Mouse (Mus musculus) cerebellum, postnatal 10 days (tissue): ENCODE results near the gene Cdk17.

Experiments used
- DNase-seq, 2 experiments: peaks; one replicate each; pipeline ENCODE4 v3.0.0; 2021; ENCODE audit warnings: mixed read lengths in 2 of 2

The Cdk17 gene

DNA sequence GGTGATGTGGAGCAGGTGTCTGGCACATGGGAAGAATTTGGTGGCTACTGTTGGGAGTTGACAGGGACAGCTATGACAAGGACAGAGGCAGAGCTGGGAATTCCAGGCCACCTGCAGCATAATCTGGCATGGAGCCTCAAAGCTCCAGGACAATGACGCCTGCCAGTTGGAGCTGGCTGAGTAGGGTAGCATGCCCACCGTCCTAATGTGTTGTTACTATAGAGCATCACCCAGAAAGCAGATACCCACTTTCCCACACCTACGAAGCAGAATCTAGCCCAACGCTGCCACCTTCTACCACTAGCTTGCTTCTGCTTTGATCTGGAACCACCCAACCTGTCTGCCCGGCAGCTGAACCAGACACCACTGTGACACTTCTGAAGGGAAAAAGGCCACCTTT lies 103.3 kb downstream of the Cdk17 start:
- DNase-seq, result peak; percentile 61 to 70

DNA sequence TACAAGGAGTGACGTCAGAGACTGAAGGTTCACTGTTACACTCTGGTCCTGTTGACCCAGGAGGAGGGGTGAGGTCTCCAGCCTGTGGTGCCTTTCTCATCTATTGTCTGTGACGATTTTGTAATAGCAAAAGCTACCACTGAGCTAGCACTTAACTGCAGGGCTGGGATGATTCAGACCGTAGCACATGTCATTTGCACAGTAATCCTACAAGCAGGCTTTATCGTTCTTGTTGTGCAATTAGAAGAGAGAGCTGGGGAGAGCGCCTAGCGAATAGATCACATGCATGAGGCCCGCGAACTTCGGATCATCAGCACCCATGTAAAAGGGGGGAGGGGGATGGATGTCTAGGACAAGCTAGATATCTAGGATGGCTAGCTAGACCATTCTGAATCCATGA lies 105.2 kb downstream of the Cdk17 start:
- DNase-seq, result no peak

DNA sequence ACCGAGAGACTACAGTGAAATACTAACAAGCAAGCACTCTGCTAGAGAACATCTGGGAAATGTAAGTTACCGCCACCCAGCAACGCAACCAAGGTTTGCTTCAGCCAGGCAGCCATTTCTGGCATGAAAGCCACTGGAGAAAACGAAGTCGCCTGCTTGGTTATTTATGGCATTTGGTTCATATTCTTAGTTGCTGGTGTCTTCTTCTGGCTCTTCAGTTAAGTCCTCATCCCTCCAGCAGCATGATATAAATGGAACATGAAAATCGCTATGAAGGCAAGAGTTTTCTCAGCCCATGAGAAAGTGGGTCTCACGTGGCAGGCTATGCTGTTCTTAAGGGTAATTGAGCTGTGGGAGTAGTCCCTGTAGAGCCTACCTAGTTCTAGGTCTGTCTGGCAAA lies 105.8 kb downstream of the Cdk17 start:
- no peak for DNase-seq

DNA sequence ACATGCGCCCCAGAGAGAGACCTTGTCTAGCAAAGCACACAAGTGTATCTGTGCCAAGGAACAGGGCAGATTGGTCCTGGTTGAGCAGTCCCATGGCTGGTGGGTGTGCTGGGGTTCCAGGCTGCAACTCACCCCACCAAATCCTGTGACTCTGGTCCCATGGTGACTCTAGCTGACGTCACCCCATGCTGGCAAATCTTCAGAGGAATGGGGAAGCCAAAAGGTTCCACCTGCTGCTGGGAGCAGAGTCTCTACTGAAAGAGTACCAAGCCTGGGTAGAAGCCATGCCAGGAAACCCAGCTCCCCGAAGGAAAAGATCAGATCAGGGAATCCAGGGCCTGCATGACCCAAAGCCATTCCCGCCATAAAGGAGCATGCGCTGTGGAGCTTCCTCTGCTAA lies 106.8 kb downstream of the Cdk17 start:
- DNase-seq, result no peak

DNA sequence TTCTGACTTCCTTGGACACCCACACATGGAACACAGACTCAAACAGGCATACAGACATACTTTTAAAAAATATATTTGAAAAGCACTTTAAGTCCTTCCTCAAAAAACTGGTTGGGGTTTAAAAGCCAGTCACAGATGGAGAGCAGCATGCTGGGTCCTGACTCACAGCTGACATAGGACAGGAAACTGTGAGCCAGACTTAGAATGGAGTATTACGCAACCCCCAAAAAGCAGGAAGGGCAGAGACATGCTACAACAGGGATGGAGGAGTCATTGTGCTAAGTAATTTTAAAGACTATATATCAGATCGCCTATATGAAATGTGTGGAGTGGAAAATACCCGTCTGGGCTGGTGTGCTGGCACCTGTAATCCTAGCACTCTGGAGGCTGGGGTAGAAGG lies 107.7 kb downstream of the Cdk17 start:
- DNase-seq, result no peak

DNA sequence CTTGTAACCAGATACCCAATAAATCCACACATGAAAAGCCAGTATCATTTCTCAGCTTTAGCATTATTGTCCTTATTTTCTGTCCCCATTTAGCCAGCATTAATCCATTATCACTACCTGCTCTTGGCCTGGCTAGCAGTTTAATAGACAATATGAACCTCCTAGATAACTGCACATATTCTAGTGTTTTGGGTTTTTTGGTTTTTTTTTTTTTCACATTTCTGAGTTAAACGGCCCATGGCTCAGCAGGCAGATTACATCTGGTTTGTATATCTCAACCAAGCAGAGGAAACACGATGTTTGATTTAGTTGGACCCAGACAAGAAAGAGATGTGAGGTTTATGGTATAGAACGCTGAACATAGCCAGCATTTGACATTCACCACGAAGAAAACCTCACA lies 109.1 kb downstream of the Cdk17 start:
- DNase-seq, result no peak

DNA sequence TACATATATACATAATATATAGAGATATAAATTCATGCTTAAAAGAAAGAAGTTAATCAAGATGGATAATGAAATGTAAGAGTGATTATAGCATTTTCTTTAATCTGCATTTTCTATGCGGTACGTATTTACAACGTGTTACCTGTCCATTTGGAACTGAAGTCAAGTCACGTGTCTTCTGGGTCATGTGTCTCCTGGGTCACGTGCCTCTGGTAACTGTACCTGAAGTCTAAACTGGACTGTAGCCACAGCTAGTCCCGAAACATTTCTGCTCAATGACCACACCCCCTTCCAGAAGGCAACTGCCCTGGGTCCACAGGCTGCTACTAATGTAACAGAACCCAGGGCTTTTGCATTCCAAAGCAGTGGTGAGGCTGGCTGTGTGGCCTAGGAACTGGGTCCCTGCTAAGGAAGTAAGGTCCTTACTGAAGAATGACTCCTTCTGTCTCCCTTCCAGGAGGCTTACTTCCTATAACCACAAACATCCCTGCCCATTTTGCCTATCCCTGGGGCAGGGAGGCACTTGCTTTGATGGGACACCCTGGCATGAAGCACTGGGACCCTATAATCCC lies 110.3 kb downstream of the Cdk17 start:
- DNase-seq, result no peak

DNA sequence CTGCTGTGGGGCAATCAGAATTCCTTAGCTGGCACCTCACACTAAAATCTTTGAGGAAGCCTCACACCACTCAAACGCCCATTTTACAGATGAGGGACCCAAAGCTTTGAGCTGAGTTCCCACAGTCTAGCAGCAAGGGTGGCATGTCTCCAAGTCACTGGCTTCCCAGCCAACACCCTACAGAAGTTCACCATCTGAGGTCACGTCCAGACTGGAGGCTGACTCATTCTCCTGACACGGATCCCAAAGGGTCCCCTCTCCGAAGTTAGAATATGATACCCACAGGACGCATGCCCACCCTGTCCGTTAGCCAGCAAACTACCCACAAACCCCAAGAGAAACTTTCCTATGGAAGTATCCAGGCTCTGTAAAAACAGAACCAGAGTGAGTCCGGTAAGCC lies 111.2 kb downstream of the Cdk17 start:
- peak in 1 of 2 experiments; percentile 47 for DNase-seq

DNA sequence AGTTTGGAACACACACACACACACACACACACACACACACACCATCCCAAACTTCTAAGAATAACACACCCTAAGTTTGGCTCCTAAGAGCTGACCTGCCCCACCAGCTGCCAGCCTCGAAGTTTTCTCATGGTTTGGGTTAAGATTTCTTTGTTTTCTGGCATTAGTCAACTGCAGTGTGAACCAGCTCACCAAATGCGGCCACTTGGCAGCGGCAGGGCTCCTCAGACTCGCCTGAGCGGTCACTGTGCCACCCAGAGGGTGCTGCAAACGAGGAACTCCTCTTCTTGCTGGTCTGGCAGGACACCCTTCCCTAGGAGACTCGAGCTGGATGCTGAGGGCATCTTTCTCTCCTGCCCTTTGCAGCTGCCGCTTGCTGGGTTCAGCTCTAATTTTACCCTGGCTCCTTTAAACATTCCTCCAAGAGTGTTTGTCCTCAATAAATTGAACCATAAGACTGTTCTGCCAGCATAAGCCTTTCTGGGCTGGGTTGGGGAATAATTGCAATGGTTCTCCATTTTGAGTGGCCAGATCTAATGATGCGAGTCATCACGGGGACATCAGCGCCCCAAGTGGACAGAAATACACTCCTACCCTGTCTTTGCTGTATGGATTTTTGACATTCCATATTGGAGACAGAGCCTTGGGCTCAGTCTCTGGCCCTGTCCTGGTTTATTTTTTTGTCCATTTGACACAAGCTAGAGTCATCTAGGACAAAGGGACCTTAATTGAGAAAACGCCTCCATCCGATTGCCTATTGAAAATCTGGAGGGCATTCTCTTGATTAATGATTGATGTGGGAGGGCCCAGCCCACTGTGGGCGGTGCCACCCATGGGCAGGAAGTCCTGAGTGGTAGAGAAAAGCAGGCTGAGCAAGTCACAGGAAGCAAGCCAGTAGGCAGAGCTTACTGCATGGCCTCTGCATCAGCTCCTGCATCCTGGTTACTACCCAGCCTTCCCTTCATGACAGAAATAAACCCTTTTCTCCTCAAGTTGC lies 112.6 kb downstream of the Cdk17 start:
- peak; percentile 64 to 71 for DNase-seq

DNA sequence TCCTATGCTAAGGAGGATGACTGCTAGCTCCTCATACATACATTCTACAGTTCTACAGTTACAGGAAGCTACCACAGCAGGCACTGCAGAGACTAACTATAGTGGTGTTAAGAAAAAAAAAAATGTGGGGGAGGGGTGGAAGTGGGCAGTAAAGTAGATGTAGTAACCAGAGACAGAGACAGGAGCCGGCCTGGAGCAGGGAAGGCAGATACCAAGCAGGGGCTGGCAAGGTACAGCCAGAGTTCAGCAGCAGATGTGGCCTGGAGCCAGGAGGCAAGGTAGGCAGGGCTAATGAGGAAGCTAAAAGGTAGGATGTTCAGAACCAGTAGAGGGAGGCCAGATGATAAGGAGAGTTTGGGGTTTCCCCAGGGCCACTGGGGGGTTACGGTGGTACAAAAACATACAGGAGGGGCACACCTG lies 113.6 kb downstream of the Cdk17 start:
- peak; percentile 50 to 52 for DNase-seq

DNA sequence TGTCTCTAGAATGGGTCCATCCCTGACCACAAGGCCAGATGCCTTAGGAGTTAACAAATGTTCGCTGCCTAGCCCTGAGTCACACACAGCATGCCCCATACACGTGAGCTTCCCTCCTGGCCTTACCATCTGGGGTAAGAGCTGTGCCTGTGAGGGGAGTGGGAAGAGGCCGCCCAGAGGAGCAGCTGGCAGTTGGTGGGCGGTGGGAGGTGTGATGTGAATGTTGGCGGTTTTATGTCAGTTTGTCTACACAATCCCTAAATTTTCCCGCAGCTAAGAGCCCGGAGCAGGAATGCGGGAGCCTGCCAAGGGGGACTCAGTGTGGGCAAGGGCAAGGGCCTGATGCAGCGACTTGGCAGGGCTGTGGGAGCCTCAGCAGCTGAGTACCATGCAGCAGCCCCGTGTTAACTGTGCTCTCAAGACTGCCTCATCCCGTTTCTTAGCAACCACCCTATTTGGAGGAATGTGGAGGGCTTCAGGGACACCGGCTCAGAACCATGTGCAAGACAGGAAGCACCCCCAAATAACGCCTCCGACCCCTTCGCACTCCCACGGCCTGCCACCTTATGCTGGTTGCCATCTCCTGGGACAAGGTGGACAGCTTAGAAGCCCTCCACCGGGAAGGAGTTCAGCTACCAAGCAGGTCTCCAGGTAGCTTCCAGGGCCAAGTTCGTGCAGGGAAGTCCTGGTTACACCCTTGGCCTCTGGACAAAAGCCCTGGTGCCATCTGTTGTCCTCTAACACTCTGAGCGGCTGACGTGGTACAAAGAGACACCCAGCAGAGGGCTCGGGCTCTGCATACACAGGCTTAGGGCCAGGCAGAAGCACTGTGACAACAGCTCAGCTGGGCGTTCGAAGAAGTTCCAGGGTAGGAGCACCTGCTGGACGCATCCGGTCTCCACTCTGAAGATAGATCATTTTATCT lies 114.8 kb downstream of the Cdk17 start:
- peak; percentile 96 to 97 for DNase-seq

DNA sequence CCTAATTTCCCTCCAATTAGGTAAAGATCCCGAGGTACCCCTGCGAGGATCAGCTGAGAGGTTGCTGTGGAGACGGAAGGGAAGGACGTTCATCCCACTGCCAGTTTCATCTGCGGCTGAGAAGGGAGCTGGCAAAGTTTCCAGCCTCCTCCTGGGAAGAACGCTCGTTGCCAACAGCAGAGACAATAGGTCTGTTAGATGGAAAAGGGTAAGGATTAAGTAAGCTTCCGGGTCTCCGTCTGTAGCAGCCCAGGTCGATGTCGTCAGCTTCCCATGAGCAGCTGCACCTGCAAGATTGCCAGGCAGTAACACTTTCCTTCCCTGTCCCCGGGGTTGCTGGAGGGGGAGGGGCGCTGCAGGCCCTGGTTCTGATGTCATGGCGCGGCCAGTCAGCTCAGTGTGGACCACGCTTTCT lies 115.7 kb downstream of the Cdk17 start:
- peak; percentile 97 to 98 for DNase-seq

DNA sequence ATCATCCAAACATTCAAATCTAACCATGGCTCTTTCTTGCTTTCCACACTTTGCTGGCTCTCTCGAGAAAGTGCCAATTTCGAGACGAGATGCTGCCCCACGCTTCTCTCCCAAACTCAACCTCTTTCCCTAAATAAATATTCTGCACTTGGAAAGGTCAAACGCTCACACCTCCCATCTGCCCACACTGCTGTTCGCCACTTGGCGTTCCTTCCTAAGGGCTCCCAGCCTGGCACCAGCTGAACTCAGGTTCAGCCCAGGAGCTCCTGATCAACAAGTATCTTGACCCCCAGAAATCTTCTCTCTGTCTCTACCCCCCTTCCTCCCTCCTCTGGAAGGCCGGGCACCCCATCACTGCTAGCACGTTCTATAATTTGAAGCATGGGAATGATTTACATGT lies 116.2 kb downstream of the Cdk17 start:
- DNase-seq, result peak; percentile 80 to 82

DNA sequence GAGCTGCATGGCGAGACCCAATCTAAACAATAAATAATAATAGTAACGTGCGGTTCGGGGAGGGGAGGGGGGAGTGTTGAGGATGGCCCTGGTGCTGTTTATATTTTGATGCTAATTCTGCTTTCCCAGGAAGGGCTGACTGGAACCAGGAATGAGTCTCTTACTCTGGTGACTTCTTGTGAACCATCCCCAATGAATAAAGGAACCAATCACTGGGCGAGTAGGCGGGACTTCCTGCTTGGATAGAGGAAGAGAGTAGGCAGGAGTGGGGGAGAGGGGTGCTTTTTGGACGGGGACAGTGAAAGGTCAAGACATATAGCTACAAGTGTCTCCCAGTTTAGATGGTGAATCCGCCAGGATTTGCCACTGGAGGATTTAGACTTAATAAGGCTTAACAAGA lies 117.7 kb downstream of the Cdk17 start:
- no peak for DNase-seq

DNA sequence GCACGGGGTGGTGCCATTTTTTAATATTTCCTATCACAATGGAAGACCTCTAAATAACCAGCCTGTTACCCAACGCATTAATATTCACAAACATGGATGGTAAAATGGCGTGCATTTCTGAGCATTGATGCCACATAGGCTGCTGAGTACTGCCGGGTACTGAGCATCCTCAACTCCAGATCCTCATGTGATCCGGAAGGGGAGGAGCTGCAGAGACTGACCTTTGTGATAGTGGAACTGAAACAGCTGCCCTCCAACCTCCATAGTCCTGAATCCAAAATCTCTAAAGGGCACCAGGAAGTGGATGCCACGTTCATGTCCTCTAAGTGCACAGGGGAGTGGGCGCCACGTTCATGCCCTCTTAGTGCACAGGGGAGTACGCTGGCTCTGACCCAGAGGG lies 118.4 kb downstream of the Cdk17 start:
- DNase-seq, result no peak

DNA sequence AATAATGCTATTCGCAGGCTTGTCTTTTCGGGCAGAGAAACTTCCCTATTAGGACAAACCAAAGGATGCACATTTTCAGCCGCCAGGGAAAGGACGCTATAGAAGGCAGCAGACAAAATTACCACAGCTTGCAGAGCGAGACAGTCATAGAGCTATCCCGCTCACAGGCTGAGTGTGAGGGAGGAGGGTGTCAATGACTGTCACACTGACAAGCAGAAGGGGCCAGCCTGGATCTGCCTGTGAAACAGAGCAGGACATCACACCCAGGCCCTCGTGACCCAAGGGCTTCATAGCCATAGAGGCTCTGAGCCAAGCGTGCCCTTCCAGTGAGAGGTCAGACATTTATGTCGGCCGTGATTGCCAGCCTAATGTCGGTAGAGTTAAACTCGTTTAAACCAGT lies 119.9 kb downstream of the Cdk17 start:
- peak; percentile 49 to 65 for DNase-seq

DNA sequence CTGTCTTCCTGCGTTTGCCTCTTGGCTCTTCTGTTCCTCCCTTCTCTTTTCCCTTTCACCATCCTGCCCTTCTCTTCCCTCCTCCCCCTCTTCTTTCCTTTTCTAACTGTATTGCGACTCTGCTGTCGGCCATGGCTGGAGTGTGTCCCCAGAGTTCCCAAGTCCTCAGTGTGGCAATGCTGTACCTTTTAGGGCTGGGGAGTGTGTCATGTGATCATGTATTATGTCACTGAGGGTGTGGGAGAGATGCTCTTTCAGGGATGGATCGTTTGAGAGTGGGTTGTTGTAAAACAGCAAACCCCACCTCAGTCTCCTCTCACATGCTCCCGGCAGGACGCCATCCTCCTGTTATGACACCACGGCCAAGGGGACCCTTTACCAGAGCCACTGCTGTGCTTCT lies 120.4 kb downstream of the Cdk17 start:
- DNase-seq, result no peak

DNA sequence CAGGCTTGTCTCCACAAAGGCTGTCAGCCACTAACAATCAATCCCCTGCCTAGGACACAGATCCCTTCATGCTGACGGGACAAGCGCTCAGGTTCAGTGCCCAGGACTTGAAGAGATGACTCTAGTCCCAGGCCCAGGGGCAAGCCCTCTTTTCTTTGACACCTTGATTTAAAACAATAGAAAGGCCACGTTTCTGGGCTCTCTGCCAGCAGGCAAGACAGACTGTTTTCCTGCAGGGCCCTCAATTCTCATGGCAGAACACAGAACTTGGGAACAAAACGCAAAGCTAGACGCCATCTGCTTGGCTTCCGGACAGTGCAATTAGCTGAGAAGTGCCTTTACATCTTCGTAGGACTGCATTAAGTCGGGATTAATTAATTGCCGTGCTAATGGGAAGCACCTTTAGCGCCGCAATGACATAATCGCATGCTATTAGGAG lies 121.9 kb downstream of the Cdk17 start:
- DNase-seq, result peak; percentile 70

DNA sequence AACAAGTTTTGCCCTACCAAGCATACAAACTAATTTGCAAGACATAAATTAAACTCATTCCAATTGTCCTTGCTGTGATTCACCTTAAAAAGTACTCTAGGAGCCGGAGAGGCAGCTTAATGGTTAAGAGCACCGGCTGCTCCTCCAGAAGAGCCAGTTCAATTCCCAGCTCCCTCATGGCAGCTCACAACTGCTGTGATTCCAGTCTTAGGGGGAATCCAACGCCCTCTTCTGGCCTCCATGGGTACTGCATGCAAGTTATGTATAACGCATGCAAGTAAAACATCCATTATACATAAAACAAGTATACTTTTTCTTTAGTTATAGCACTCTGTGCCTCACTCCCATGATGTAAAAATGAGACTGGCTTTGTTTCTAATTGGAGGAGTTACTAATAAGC lies 122.6 kb downstream of the Cdk17 start:
- no peak for DNase-seq

DNA sequence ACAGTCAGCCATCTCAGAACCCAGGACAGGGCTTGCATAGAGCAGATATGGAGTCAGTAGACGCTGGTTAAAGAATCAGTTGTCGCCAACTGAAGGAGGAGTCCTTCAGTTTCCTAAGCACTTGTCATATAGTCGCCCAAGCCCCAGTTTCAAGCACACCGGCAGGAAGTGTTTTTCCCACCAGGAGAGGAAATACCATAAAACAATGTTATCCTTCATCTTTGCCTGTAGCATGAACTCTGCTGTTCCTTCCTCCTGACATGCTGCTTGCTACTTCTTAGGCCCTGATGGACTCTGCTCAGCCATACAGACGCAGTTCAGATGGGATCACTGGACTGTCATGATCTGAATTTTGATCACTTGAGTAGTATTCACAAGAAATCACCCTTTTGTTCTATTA lies 124.8 kb downstream of the Cdk17 start:
- no peak for DNase-seq

DNA sequence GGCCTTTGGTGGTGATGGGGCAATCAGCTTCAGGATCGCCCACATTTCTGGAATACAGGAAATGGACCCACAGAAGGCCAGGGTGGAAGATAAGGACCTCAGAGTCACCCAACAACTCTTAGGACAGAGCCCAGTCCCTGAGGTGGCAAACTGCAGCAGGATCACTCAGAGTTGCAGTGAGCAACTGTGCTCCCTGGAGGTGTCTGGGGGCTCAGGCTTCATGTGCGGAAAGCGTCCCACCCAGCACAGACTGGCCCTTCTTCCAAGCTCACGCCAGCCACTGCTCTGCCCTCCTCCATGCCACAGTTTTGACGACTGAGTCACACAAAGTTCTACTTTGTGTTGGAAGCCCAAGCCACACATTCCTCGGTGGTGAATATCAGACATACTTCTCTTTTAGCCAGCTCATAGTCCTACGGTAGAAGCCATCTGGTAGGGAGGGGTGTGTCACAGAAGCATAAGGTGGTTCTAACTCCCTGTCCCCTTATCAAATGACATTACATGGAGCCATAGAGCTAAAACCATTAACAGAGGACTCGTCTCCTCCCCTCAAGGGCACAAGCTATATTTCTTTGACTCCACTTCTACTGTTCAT lies 127.0 kb downstream of the Cdk17 start:
- DNase-seq, result no peak

DNA sequence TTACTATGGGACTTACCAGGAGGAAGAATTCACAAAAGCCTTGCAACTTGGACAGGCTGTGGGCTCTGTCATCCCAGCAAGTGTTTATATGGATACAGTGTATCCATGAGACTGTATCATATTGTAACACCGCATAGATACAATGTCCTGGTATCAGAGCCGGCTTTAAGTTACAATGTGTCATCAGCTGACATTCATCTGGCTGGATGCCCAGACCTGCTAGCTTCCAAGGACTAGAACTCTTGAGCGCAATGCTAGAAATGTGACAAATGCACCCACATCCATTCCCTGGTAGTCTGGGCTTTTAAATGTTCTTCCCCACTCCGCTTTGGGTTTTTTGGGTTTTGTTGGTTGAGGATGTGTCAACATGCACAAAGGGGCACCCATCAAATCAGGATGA lies 127.7 kb downstream of the Cdk17 start:
- peak; percentile 60 to 67 for DNase-seq

DNA sequence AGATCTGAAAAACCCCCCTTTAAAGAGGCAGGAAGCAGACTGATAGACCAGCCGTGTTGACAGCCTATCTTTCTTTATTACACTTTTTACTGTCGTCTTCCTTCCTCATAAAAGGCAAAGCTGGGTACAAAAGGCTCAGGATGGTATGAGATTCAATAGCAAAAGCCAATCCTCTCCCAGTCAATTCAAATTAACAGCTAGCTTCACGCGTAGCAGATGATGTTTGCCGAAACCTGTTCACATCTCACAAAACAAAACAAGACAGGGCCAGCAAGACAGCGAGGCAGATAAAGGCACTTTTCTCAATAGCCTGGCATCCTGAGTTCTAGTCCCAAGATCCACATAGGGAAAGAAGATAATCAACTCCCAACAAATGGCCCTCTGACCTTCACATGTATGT lies 128.7 kb downstream of the Cdk17 start:
- DNase-seq, result no peak
